ENCODE assay signal across 8 mouse cellular contexts in the genomic region with DNA sequence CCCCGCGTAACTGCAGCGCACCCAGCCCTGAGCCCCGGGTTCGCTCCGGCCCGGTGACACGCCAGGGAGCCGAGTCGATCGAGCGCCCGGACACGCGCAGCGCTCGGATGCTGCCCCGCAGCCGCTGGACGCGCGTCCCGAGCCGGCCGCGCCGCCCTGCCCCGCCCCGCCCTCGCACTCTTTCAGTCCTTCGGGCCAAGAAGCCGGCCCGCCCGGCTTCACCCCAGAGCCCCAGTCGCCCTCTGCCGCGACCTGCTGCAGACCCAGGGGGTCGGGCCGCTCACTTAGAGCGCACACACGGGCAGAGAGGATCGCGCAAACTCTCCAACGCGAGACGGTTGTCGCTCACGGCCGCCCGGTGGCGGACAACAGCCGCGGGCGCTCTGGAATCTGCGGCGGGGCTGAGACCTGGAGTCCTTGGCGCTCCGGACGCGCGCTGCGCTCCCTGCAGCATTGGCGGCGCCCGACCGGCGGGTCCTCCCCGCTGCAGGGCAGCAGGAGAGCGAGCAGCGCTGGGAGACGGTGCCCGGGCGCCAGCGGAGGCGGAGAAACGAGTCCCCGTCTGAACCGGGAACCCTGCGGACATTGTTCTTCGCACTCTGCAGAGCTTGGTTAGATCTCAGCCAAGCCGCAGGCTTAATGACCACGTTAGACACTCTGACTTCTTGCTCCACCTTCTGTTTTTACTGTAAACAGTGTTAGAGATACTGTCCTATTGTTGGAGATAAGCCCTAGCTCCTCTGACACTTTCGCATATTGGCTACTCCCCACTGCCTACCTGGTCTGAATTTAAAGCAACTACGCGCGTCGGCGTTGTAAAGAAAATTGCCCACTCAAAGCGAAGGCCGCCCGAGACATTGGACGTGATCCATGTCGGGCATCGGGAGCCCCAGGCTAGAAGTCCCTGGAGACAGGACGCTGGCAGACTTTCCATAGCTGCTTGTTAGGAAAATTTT.
DNase-seq lines count a peak whose midpoint lies in the region; ATAC-seq and TF ChIP-seq lines count a peak whose summit lies in the region.

No protein-coding gene starts in this region.

- TF ChIP-seq POLR2A in ES-Bruce4 (IDR thresholded peaks at IDR 0.05; ENCODE audit: insufficient read depth, low read length): no peak
- no peak for TF ChIP-seq POLR2A in olfactory bulb, adult 2 months (IDR thresholded peaks at IDR 0.05; ENCODE audit: insufficient read depth, low read depth, low read length)

- H3K4me2 ChIP-seq in forebrain, embryonic 16.5 days (ENCODE audit: low read length): peak overlapping the region; percentile 91
- peak overlapping the region; percentile 82 for H3K4me2 ChIP-seq in lung, embryonic 15.5 days

- H3K9me3 ChIP-seq in ES-Bruce4 (replicated peaks; ENCODE audit: control insufficient read depth, insufficient read depth, low read length, poor library complexity, severe bottlenecking): no peaks in the 10 kb centered on the region
- no peaks in the 10 kb centered on the region for H3K9me3 ChIP-seq in forebrain, embryonic 16.5 days (ENCODE audit: control insufficient read depth, low read length)
- H3K9me3 ChIP-seq in lung, embryonic 15.5 days: no peaks in the 10 kb centered on the region

- no peaks in the 10 kb centered on the region for H3K36me3 ChIP-seq in ES-Bruce4 (ENCODE audit: control insufficient read depth, insufficient read depth, low read length, poor library complexity, severe bottlenecking)
- no peaks in the 10 kb centered on the region for H3K36me3 ChIP-seq in forebrain, embryonic 16.5 days (ENCODE audit: control insufficient read depth, insufficient read depth)
- no peaks in the 10 kb centered on the region for H3K36me3 ChIP-seq in lung, embryonic 15.5 days

- H3K27me3 ChIP-seq in ES-Bruce4 (ENCODE audit: control insufficient read depth, insufficient read depth, low read length, poor library complexity, severe bottlenecking): peaks cover 24% of the 10 kb centered on the region
- H3K27me3 ChIP-seq in forebrain, embryonic 16.5 days (replicated peaks; ENCODE audit: control insufficient read depth, insufficient read depth, low read length): no peaks in the 10 kb centered on the region; the same call in 1 of the 2 replicates
- no peaks in the 10 kb centered on the region for H3K27me3 ChIP-seq in lung, embryonic 15.5 days

- peak overlapping the region; percentile 66 for H3K4me3 ChIP-seq in ES-Bruce4 (ENCODE audit: low read depth, low read length)
- H3K4me3 ChIP-seq in forebrain, embryonic 16.5 days (replicated peaks; ENCODE audit: low read length): peak overlapping the region; percentile 95
- H3K4me3 ChIP-seq in lung, embryonic 15.5 days: peak overlapping the region; percentile 93
- H3K4me3 ChIP-seq in olfactory bulb, adult 2 months (ENCODE audit: insufficient read depth, low read depth, low read length): peak overlapping the region; percentile 91

- peak; percentile 2 for ATAC-seq in forebrain, embryonic 16.5 days
- ATAC-seq in lung, embryonic 15.5 days (ENCODE audit: borderline replicate concordance, extremely low read depth, low FRiP score, low TSS enrichment): peak; percentile 35; the same call in 1 of the 2 replicates

- no peaks in the 10 kb centered on the region for H3K4me1 ChIP-seq in ES-Bruce4 (ENCODE audit: control insufficient read depth, insufficient read depth, low read length)
- peaks cover 15% of the 10 kb centered on the region for H3K4me1 ChIP-seq in forebrain, embryonic 16.5 days (replicated peaks; ENCODE audit: control insufficient read depth, insufficient read depth, low read length)
- H3K4me1 ChIP-seq in lung, embryonic 15.5 days: peaks cover 23% of the 10 kb centered on the region
- no peaks in the 10 kb centered on the region for H3K4me1 ChIP-seq in olfactory bulb, adult 2 months (ENCODE audit: control insufficient read depth, insufficient read depth, low read length)

- under 1% methylated on average over 93 of the region's 95 CpGs for WGBS in forebrain, embryonic 16.5 days
- WGBS in lung, embryonic 15.5 days: under 1% methylated on average over 95 of the region's 95 CpGs
- under 1% methylated on average over 89 of the region's 95 CpGs for WGBS in olfactory bulb, adult 2 months

- H3K9ac ChIP-seq in ES-Bruce4 (ENCODE audit: low read depth, poor library complexity, severe bottlenecking): peak overlapping the region; percentile 54
- peak overlapping the region; percentile 94 for H3K9ac ChIP-seq in forebrain, embryonic 16.5 days (replicated peaks; ENCODE audit: low read depth, low read length)
- peak overlapping the region; percentile 57 for H3K9ac ChIP-seq in lung, embryonic 15.5 days

- no peak for TF ChIP-seq EP300 in ES-Bruce4 (IDR thresholded peaks at IDR 0.05; ENCODE audit: insufficient read depth, low read depth, low read length)

- peak; percentile 31 for DNase-seq in cerebellum, adult 11 months
- peak; percentile 58 for DNase-seq in heart, postnatal 25 days (ENCODE audit: low spot score)
- peak; percentile 38 for DNase-seq in layer of hippocampus, adult 9-11 months
- DNase-seq in thymus, postnatal 14 days: peak; percentile 64

- H3K27ac ChIP-seq in ES-Bruce4 (ENCODE audit: insufficient read depth, low read length): no peak overlapping the region
- H3K27ac ChIP-seq in forebrain, embryonic 16.5 days (ENCODE audit: low read length): peak overlapping the region; percentile 99
- peak overlapping the region; percentile 98 for H3K27ac ChIP-seq in lung, embryonic 15.5 days
- H3K27ac ChIP-seq in olfactory bulb, adult 2 months (ENCODE audit: insufficient read depth, low read depth, low read length): peak overlapping the region; percentile 76

- no peak for TF ChIP-seq CTCF in ES-Bruce4 (IDR thresholded peaks at IDR 0.05; ENCODE audit: low read depth, low read length)
- TF ChIP-seq CTCF in olfactory bulb, adult 2 months (IDR thresholded peaks at IDR 0.05; ENCODE audit: insufficient read depth, low read depth, low read length): no peak

- intact Hi-C loops in heart, postnatal 25 days (cut with DNase I): loop anchor here (5.0 kb wide), 1 partner anchor 214 kb away; no protein-coding TSS in a partner anchor
